Mouse (Mus musculus) MEL (cell line): Measurements from ENCODE around the gene Prkar2a. TPM values are rescaled to one million over a fixed set of nuclear protein-coding genes. Genes with fewer than 3 reads are reported as not detected.

ENCODE experiments used
- DNase-seq: peaks from one replicate; pipeline ENCODE4 v3.0.0; 2011; ENCODE audit warnings: low read depth, low spot score
- H3K27ac ChIP-seq: 2 replicates; pipeline ENCODE4 v1.5.1; 2012; ENCODE audit warnings: low read depth, mild to moderate bottlenecking, control low read depth, low read length, moderate library complexity; ENCODE audit not compliant: control insufficient read depth
- H3K27me3 ChIP-seq, 2 experiments: fragments of 150-350 bp in 1 of 2; sonication (generic) in 1 of 2; 2 replicates each; pipeline ENCODE4 v1.6.1; 2012; ENCODE audit warnings: low read length in 2 of 2, mild to moderate bottlenecking in 2 of 2, improper control_type of control experiment in 1 of 2, moderate library complexity in 1 of 2; ENCODE audit not compliant: insufficient read depth in 2 of 2, control insufficient read depth in 1 of 2
- H3K36me3 ChIP-seq, 2 experiments: 2 replicates each; pipeline ENCODE4 v1.6.1; 2012 to 2014; ENCODE audit warnings: low read length in 2 of 2, improper control_type of control experiment in 1 of 2, inconsistent platforms in 1 of 2, mild to moderate bottlenecking in 1 of 2; ENCODE audit not compliant: insufficient read depth in 2 of 2, control insufficient read depth in 1 of 2
- H3K4me1 ChIP-seq, 2 experiments: fragments of 150-350 bp in 1 of 2; sonication (generic) in 1 of 2; 2 replicates each; pipeline ENCODE4 v1.6.1; 2012; ENCODE audit warnings: low read length in 2 of 2, improper control_type of control experiment in 1 of 2, mild to moderate bottlenecking in 1 of 2; ENCODE audit not compliant: insufficient read depth in 2 of 2, control insufficient read depth in 1 of 2
- H3K4me3 ChIP-seq, 2 experiments: fragments of 150-350 bp in 1 of 2; sonication (generic) in 1 of 2; 2 replicates each; pipeline ENCODE4 v1.5.1; 2012; ENCODE audit warnings: low read depth in 2 of 2, low read length in 2 of 2, mild to moderate bottlenecking in 2 of 2, moderate library complexity in 2 of 2, control low read depth in 1 of 2, improper control_type of control experiment in 1 of 2; ENCODE audit not compliant: control insufficient read depth in 1 of 2, insufficient read depth in 1 of 2
- H3K79me2 ChIP-seq: 2 replicates; pipeline ENCODE4 v1.6.1; 2012; ENCODE audit warnings: mild to moderate bottlenecking, low read length, moderate library complexity; ENCODE audit not compliant: control insufficient read depth, poor library complexity, insufficient read depth
- H3K9ac ChIP-seq: 2 replicates; pipeline ENCODE4 v1.6.1; 2012; ENCODE audit warnings: low read depth, mild to moderate bottlenecking, control low read depth, low read length, moderate library complexity; ENCODE audit not compliant: control insufficient read depth, poor library complexity, severe bottlenecking
- H3K9me3 ChIP-seq: fragments of 150-350 bp; sonication (generic); replicated peaks from 2 replicates; pipeline ENCODE4 v1.6.1; 2012; ENCODE audit warnings: mild to moderate bottlenecking, low read length, improper control_type of control experiment, moderate library complexity; ENCODE audit not compliant: insufficient read depth
- BHLHE40 ChIP-seq: IDR thresholded peaks from 2 replicates; pipeline ENCODE4 v1.6.1; 2012; ENCODE audit warnings: low read depth, mild to moderate bottlenecking, inconsistent platforms, low read length, improper control_type of control experiment, borderline replicate concordance
- CHD1 ChIP-seq: IDR thresholded peaks from 2 replicates; pipeline ENCODE4 v1.6.1; 2012; ENCODE audit warnings: low read depth, mild to moderate bottlenecking, inconsistent platforms, low read length, improper control_type of control experiment
- CTCF ChIP-seq, 3 experiments: IDR thresholded peaks in 2 of 3; conservative IDR thresholded peaks in 1 of 3; 2 replicates each; pipeline ENCODE4 v1.5.1; 2011 to 2012; ENCODE audit warnings: low read length in 3 of 3, low read depth in 2 of 3, mild to moderate bottlenecking in 2 of 3, improper control_type of control experiment in 1 of 3, inconsistent platforms in 1 of 3, mixed read lengths in 1 of 3, moderate library complexity in 1 of 3; ENCODE audit not compliant: control insufficient read depth in 1 of 3, insufficient read depth in 1 of 3, poor library complexity in 1 of 3, severe bottlenecking in 1 of 3
- EP300 ChIP-seq, 2 experiments: IDR thresholded peaks; 2 replicates each; pipeline ENCODE4 v1.6.1; 2011; ENCODE audit warnings: improper control_type of control experiment in 2 of 2, low read length in 2 of 2, low read depth in 1 of 2, mild to moderate bottlenecking in 1 of 2
- GABPA ChIP-seq: IDR thresholded peaks from 2 replicates; pipeline ENCODE4 v1.6.1; 2012; ENCODE audit warnings: low read depth, mild to moderate bottlenecking, inconsistent platforms, low read length, improper control_type of control experiment, moderate library complexity
- KAT2A ChIP-seq: conservative IDR thresholded peaks from 2 replicates; pipeline ENCODE4 v1.6.1; 2012; ENCODE audit warnings: low read depth, low read length, improper control_type of control experiment, inconsistent platforms
- MAFK ChIP-seq: IDR thresholded peaks from 2 replicates; pipeline ENCODE4 v1.6.1; 2011; ENCODE audit warnings: low read depth, mild to moderate bottlenecking, low read length, improper control_type of control experiment, borderline replicate concordance
- MAX ChIP-seq: IDR thresholded peaks from 2 replicates; pipeline ENCODE4 v1.6.1; 2011; ENCODE audit warnings: low read length, improper control_type of control experiment
- MAZ ChIP-seq: IDR thresholded peaks from 2 replicates; pipeline ENCODE4 v1.6.1; 2012; ENCODE audit warnings: low read depth, mild to moderate bottlenecking, inconsistent platforms, low read length, improper control_type of control experiment
- MEF2A ChIP-seq: IDR thresholded peaks from 2 replicates; pipeline ENCODE4 v1.6.1; 2014; ENCODE audit warnings: low read depth, mild to moderate bottlenecking, inconsistent platforms, low read length, improper control_type of control experiment; ENCODE audit not compliant: poor library complexity, insufficient replicate concordance, severe bottlenecking; ENCODE audit errors: extremely low read depth
- MXI1 ChIP-seq: IDR thresholded peaks from 2 replicates; pipeline ENCODE4 v1.6.1; 2011; ENCODE audit warnings: mild to moderate bottlenecking, low read depth, low read length, improper control_type of control experiment
- NELFE ChIP-seq: IDR thresholded peaks from 2 replicates; pipeline ENCODE4 v1.6.1; 2011; ENCODE audit warnings: low read depth, low read length, improper control_type of control experiment
- POLR2A ChIP-seq, 2 experiments: IDR thresholded peaks; 2 replicates each; pipeline ENCODE4 v1.6.1; 2011 to 2012; ENCODE audit warnings: low read length in 2 of 2, mild to moderate bottlenecking in 2 of 2, control low read depth in 1 of 2, improper control_type of control experiment in 1 of 2, low read depth in 1 of 2, moderate library complexity in 1 of 2; ENCODE audit not compliant: control insufficient read depth in 1 of 2, insufficient read depth in 1 of 2, poor library complexity in 1 of 2
- POLR2AphosphoS2 ChIP-seq: IDR thresholded peaks from 2 replicates; pipeline ENCODE4 v1.6.1; 2011; ENCODE audit warnings: low read length, improper control_type of control experiment
- RAD21 ChIP-seq: IDR thresholded peaks from 2 replicates; pipeline ENCODE4 v1.6.1; 2011; ENCODE audit warnings: mild to moderate bottlenecking, low read depth, low read length, improper control_type of control experiment
- SIN3A ChIP-seq: IDR thresholded peaks from 2 replicates; pipeline ENCODE4 v1.6.1; 2012; ENCODE audit warnings: low read length, improper control_type of control experiment, inconsistent platforms
- SMC3 ChIP-seq: IDR thresholded peaks from 2 replicates; pipeline ENCODE4 v1.6.1; 2011; ENCODE audit warnings: low read depth, low read length, improper control_type of control experiment
- TAL1 ChIP-seq: IDR thresholded peaks from 2 replicates; pipeline ENCODE4 v1.6.1; 2012; ENCODE audit warnings: mild to moderate bottlenecking, inconsistent platforms, low read length, moderate library complexity, mixed read lengths
- TCF12 ChIP-seq: IDR thresholded peaks from 2 replicates; pipeline ENCODE4 v1.6.1; 2014; ENCODE audit warnings: low read depth, mild to moderate bottlenecking, inconsistent platforms, low read length, improper control_type of control experiment, moderate library complexity
- UBTF ChIP-seq: IDR thresholded peaks from 2 replicates; pipeline ENCODE4 v1.6.1; 2012; ENCODE audit warnings: low read depth, mild to moderate bottlenecking, inconsistent platforms, low read length, improper control_type of control experiment, moderate library complexity, borderline replicate concordance; ENCODE audit not compliant: insufficient read depth
- ZKSCAN1 ChIP-seq: IDR thresholded peaks from 2 replicates; pipeline ENCODE4 v1.6.1; 2012; ENCODE audit warnings: low read depth, mild to moderate bottlenecking, inconsistent platforms, low read length, improper control_type of control experiment, moderate library complexity
- ZMIZ1 ChIP-seq: IDR thresholded peaks from 2 replicates; pipeline ENCODE4 v1.6.1; 2012; ENCODE audit warnings: low read depth, mild to moderate bottlenecking, inconsistent platforms, low read length, improper control_type of control experiment, moderate library complexity
- polyA plus RNA-seq, 2 experiments: library from polyadenylated mRNA; stranded (reverse) in 1 of 2; unstranded in 1 of 2; fragments of >175 nt in 1 of 2; fragments of >200 nt in 1 of 2; gene quantifications; 2 replicates each; pipeline versions ENCODE4 v1.2.1 to v1.2.4; 2012; ENCODE audit warnings: low replicate concordance in 2 of 2, low read depth in 1 of 2; ENCODE audit not compliant: insufficient read length in 2 of 2, insufficient read depth in 1 of 2, missing spikeins in 1 of 2
- total RNA-seq: library from RNA; depleted of rRNA; stranded (reverse); fragments of 300-350 nt; gene quantifications from 2 replicates; pipeline ENCODE4 v1.2.3, GENCODE M21; 2012

Gene Prkar2a
- total and polyA plus RNA-seq, 3 experiments, result 22.4 to 230 (median 87.9) TPM

- H3K4me3 ChIP-seq, result no peak overlapping the region
- no peak for DNase-seq
- peaks cover 10 to 11% of the 10 kb centered on the region in 2 experiments for H3K36me3 ChIP-seq
- no peak overlapping the region for H3K9ac ChIP-seq
- no peaks in the 10 kb centered on the region for H3K9me3 ChIP-seq
- TF ChIP-seq POLR2A (IDR thresholded peaks at IDR 0.05; ENCODE audit: control insufficient read depth in 1 of 2, insufficient read depth in 1 of 2, low read depth in 1 of 2, low read length in 2 of 2, poor library complexity in 1 of 2), result no peak
- no peak for TF ChIP-seq UBTF
- no peak for TF ChIP-seq SIN3A
- no peak for TF ChIP-seq TAL1
- no peak overlapping the region for H3K27ac ChIP-seq
- peaks cover 23% of the 10 kb centered on the region for H3K79me2 ChIP-seq
- H3K27me3 ChIP-seq, result no peaks in the 10 kb centered on the region
- H3K4me1 ChIP-seq, result peaks cover 4 to 5% of the 10 kb centered on the region in 2 experiments
These were observed 108.4 kb downstream of the Prkar2a start for GRCm38 (mm10) chr9:108797477-108797876.

DNA sequence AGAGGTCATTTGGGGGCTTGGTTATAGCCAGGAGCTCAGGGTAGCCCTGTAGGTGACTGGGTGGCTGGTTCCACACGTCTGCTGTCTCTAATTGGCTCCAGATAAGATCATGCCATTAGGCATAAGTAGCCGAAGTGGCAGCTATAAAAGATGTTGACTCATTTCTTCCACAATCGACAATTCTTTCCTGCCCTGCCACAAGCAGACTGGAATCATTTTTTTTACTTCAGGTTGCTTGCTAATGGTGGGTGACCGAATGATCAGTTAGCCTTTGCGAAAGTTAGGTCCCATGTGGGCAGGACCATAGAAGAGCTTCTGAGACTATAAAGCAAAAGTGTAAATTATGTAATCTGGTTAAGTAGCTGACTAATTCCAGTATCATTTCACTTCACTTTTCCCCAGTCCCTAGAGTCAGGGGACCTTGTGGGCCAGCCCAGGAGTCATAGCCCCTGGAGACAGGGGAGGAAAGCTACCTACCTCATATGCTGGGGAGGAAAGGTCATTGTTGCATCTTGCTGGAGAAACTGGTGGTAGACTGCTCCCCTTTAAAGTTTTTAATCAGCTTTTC lies 109.5 kb downstream of the Prkar2a start:
- H3K4me1 ChIP-seq, result peaks cover 0 to 3% of the 10 kb centered on the region in 2 experiments; a peak in 3 of 4 replicates
- no peaks in the 10 kb centered on the region for H3K9me3 ChIP-seq
- H3K4me3 ChIP-seq, result no peak overlapping the region
- TF ChIP-seq CTCF (IDR thresholded peaks at IDR 0.05 in 2 of 3, conservative IDR thresholded peaks at IDR 0.05 in 1 of 3; ENCODE audit: control insufficient read depth in 1 of 3, insufficient read depth in 1 of 3, low read depth in 2 of 3, low read length in 3 of 3, poor library complexity in 1 of 3, severe bottlenecking in 1 of 3), result no peak
- TF ChIP-seq MAZ, result no peak
- TF ChIP-seq GABPA, result no peak
- TF ChIP-seq MAX, result no peak
- TF ChIP-seq KAT2A, result no peak
- TF ChIP-seq TAL1, result no peak
- TF ChIP-seq MXI1, result no peak
- TF ChIP-seq RAD21, result no peak
- TF ChIP-seq POLR2AphosphoS2, result no peak
- no peak for TF ChIP-seq MAFK
- TF ChIP-seq EP300 (IDR thresholded peaks at IDR 0.05; ENCODE audit: low read depth in 1 of 2, low read length in 2 of 2), result no peak
- no peak for TF ChIP-seq TCF12
- no peak for TF ChIP-seq ZMIZ1
- no peak for TF ChIP-seq BHLHE40
- no peak for TF ChIP-seq CHD1
- no peak for TF ChIP-seq UBTF
- no peak for TF ChIP-seq SMC3
- TF ChIP-seq MEF2A, result no peak
- no peak for TF ChIP-seq NELFE
- no peak for TF ChIP-seq ZKSCAN1
- TF ChIP-seq, all 39 proteins: peak for 0
- peaks cover 8 to 13% of the 10 kb centered on the region in 2 experiments; a peak in 3 of 4 replicates for H3K36me3 ChIP-seq
- no peak overlapping the region for H3K27ac ChIP-seq
- H3K9ac ChIP-seq, result no peak overlapping the region
- DNase-seq, result no peak
- no peaks in the 10 kb centered on the region for H3K27me3 ChIP-seq
- peaks cover 16% of the 10 kb centered on the region for H3K79me2 ChIP-seq
